ENCODE assay signal across 34 mouse cellular contexts in genomic region chr7:120819386-120819785, GRCm38 (mm10). TPM values are rescaled to one million over a fixed set of nuclear protein-coding genes. Genes with fewer than 3 reads are reported as not detected.
DNase-seq lines count a peak whose midpoint lies in the region; ATAC-seq and TF ChIP-seq lines count a peak whose summit lies in the region.
"Had no signal": no experiment of that assay in that cellular context is flagged by ENCODE, and none has a peak within 500 bp of the region (broad histone marks: within the 10 kb centered on the region; RNA-seq: fewer than 3 reads in every experiment).

No protein-coding gene starts in this region.

- intact Hi-C loops in gastrocnemius, postnatal 14 days (cut with DNase I; ENCODE audit: low total_unique reads) = no loop called here

- TF ChIP-seq POLR2A in liver, adult 2 months (IDR thresholded peaks at IDR 0.05; ENCODE audit: extremely low read depth, insufficient read depth, low read length) = no peak
- TF ChIP-seq POLR2A in kidney, adult 2 months (IDR thresholded peaks at IDR 0.05; ENCODE audit: low read depth, low read length) = no peak

- H3K27me3 ChIP-seq in liver, adult 2 months (ENCODE audit: control insufficient read depth, insufficient read depth, low read length) = no peaks in the 10 kb centered on the region
- H3K27me3 ChIP-seq in liver, embryonic 11.5 days (replicated peaks; ENCODE audit: control insufficient read depth, insufficient read depth, low read length) = no peaks in the 10 kb centered on the region
- no peaks in the 10 kb centered on the region for H3K27me3 ChIP-seq in kidney, adult 2 months (replicated peaks; ENCODE audit: control insufficient read depth, insufficient read depth, low read length)
- H3K27me3 ChIP-seq: embryonic facial prominence, embryonic 13.5 days; forebrain, embryonic 13.5 days; intestine, embryonic 15.5 days had no signal

- no peak overlapping the region for H3K4me3 ChIP-seq in liver, adult 2 months (ENCODE audit: insufficient read depth, low read depth, low read length)
- no peak overlapping the region for H3K4me3 ChIP-seq in liver, embryonic 11.5 days (ENCODE audit: low read depth, low read length)
- H3K4me3 ChIP-seq in kidney, adult 2 months (ENCODE audit: insufficient read depth, low read depth, low read length) = no peak overlapping the region
- H3K4me3 ChIP-seq: embryonic facial prominence, embryonic 10.5 days; embryonic facial prominence, embryonic 13.5 days; erythroblast, embryonic 14.5 days; forebrain, embryonic 13.5 days; hindbrain, embryonic 10.5 days; hindbrain, embryonic 13.5 days; intestine, embryonic 15.5 days had no signal

- H3K36me3 ChIP-seq in liver, adult 2 months (ENCODE audit: control insufficient read depth, insufficient read depth, low read length) = no peaks in the 10 kb centered on the region
- no peaks in the 10 kb centered on the region for H3K36me3 ChIP-seq in liver, embryonic 11.5 days (ENCODE audit: control insufficient read depth, insufficient read depth, low read length)
- no peaks in the 10 kb centered on the region for H3K36me3 ChIP-seq in kidney, adult 2 months (ENCODE audit: control insufficient read depth, insufficient read depth, low read length)
- H3K36me3 ChIP-seq: embryonic facial prominence, embryonic 10.5 days; embryonic facial prominence, embryonic 13.5 days; hindbrain, embryonic 10.5 days; hindbrain, embryonic 13.5 days; intestine, embryonic 15.5 days had no signal

- no peaks in the 10 kb centered on the region for H3K4me1 ChIP-seq in liver, adult 2 months (ENCODE audit: control insufficient read depth, insufficient read depth, low read length)
- no peaks in the 10 kb centered on the region for H3K4me1 ChIP-seq in liver, embryonic 11.5 days (replicated peaks; ENCODE audit: control insufficient read depth, insufficient read depth, low read length)
- H3K4me1 ChIP-seq in kidney, adult 2 months (ENCODE audit: control insufficient read depth, insufficient read depth, low read length) = no peaks in the 10 kb centered on the region
- H3K4me1 ChIP-seq: embryonic facial prominence, embryonic 10.5 days; embryonic facial prominence, embryonic 13.5 days; forebrain, embryonic 13.5 days; hindbrain, embryonic 10.5 days; hindbrain, embryonic 13.5 days; intestine, embryonic 15.5 days had no signal

- peak; percentile 89 for DNase-seq in gastrocnemius, adult 18-20 months (ENCODE audit: low spot score)
- no peak for DNase-seq in gastrocnemius, postnatal 4 days (ENCODE audit: low spot score in 2 of 2)
- DNase-seq in liver, adult 2 months (ENCODE audit: extremely low read depth, low read depth, low spot score) = peak; percentile 10
- no peak for DNase-seq in liver, embryonic 11.5 days (ENCODE audit: low spot score)
- peak; percentile 43 for DNase-seq in gastrocnemius, postnatal 14 days
- DNase-seq in skeletal muscle tissue, adult 2 months (ENCODE audit: low read depth, low spot score) = peak; percentile 95
- DNase-seq in kidney, adult 2 months = no peak
- DNase-seq in MN1 (ENCODE audit: low spot score) = no peak
- DNase-seq: adrenal gland, postnatal 36 days; cerebellum, adult 11 months; cerebellum, adult 2 months; cerebellum, adult 9-11 months; cerebellum, postnatal 25 days; embryo, embryonic 11 days; kidney, adult 11 months; kidney, adult 9 months had no signal

- no peak overlapping the region for H3K27ac ChIP-seq in liver, adult 2 months (replicated peaks; ENCODE audit: insufficient read depth, low read depth, low read length)
- H3K27ac ChIP-seq in liver, embryonic 11.5 days (ENCODE audit: low read depth, low read length) = no peak overlapping the region
- no peak overlapping the region for H3K27ac ChIP-seq in kidney, adult 2 months (ENCODE audit: insufficient read depth, low read depth, low read length)
- H3K27ac ChIP-seq: embryonic facial prominence, embryonic 10.5 days; embryonic facial prominence, embryonic 13.5 days; forebrain, embryonic 13.5 days; hindbrain, embryonic 10.5 days; hindbrain, embryonic 13.5 days; intestine, embryonic 15.5 days had no signal

- no peak for ATAC-seq in liver, embryonic 11.5 days (replicated peaks; ENCODE audit: low FRiP score)
- ATAC-seq: activated CD4-positive, CD25-positive, alpha-beta regulatory T cell, adult 4 months; CD4-positive, CD25-positive, alpha-beta regulatory T cell, adult 4 months; forebrain, embryonic 13.5 days; forebrain, embryonic 16.5 days; hindbrain, embryonic 16.5 days; intestine, embryonic 15.5 days had no signal

- WGBS in liver, adult 2 months = 71% methylated on average over 4 of the region's 4 CpGs
- WGBS in liver, embryonic 11.5 days = 82% methylated on average over 4 of the region's 4 CpGs
- 85% methylated on average over 4 of the region's 4 CpGs for WGBS in kidney, adult 2 months

- no peak for TF ChIP-seq CTCF in liver, adult 2 months (IDR thresholded peaks at IDR 0.05; ENCODE audit: low read depth, low read length)
- no peak for TF ChIP-seq CTCF in kidney, adult 2 months (conservative IDR thresholded peaks at IDR 0.05; ENCODE audit: insufficient read depth, insufficient read length, low read depth, low read length)

- no peaks in the 10 kb centered on the region for H3K79me2 ChIP-seq in liver, adult 2 months (ENCODE audit: control insufficient read depth, insufficient read depth, low read length)

- no peaks in the 10 kb centered on the region for H3K9me3 ChIP-seq in liver, embryonic 11.5 days (ENCODE audit: control insufficient read depth, low read length)
- H3K9me3 ChIP-seq: embryonic facial prominence, embryonic 10.5 days; embryonic facial prominence, embryonic 13.5 days; forebrain, embryonic 13.5 days; hindbrain, embryonic 10.5 days; hindbrain, embryonic 13.5 days; intestine, embryonic 15.5 days had no signal

- H3K9ac ChIP-seq in liver, adult 2 months (ENCODE audit: low read depth, low read length) = no peak overlapping the region
- no peak overlapping the region for H3K9ac ChIP-seq in liver, embryonic 11.5 days (ENCODE audit: low read depth, low read length)
- H3K9ac ChIP-seq: embryonic facial prominence, embryonic 13.5 days; forebrain, embryonic 13.5 days; hindbrain, embryonic 13.5 days; intestine, embryonic 15.5 days had no signal

- H3K4me2 ChIP-seq in liver, embryonic 11.5 days = no peak overlapping the region
- H3K4me2 ChIP-seq: embryonic facial prominence, embryonic 13.5 days; forebrain, embryonic 13.5 days; heart, embryonic 11.5 days; hindbrain, embryonic 13.5 days; intestine, embryonic 15.5 days had no signal

RNA-seq across cellular contexts. Expression of gene Gm5737, which starts 7.2 kb away (rescaled TPM):
- total RNA-seq in gastrocnemius, adult 18-20 months (2021) = under 1 TPM in 1 of 2 experiments, not detected in 1; 0.47 TPM
- under 1 TPM in 1 of 2 experiments, not detected in 1; 0.54 TPM for total RNA-seq in gastrocnemius, postnatal 4 days (2021)
- not detected in 2 replicates for total RNA-seq in liver, adult 2 months (2014; rRNA removed)
- polyA plus RNA-seq in liver, adult 2 months (2012; rRNA removed) = not detected in 2 replicates
- polyA plus RNA-seq in liver, embryonic 11.5 days (2014; fragmentation: Nextera tagmentation; extraction: Ambion mirVana) = not detected in 2 replicates
- total RNA-seq in gastrocnemius, postnatal 14 days (2021) = under 1 TPM; 0.49 to 0.60 TPM
- polyA plus RNA-seq in kidney, adult 2 months (2012; rRNA removed) = not detected in 2 replicates
- total RNA-seq: adrenal gland, postnatal 36 days; heart, postnatal 25 days; MEL had no signal
- polyA plus RNA-seq: activated CD4-positive, CD25-positive, alpha-beta regulatory T cell, adult 4 months; C2C12; CD4-positive, CD25-positive, alpha-beta regulatory T cell, adult 4 months; cortical plate, adult 2 months; embryonic facial prominence, embryonic 10.5 days; embryonic facial prominence, embryonic 13.5 days; erythroblast, embryonic 14.5 days; forebrain, embryonic 13.5 days; forebrain, embryonic 16.5 days; heart, embryonic 11.5 days; heart, embryonic 14.5 days; heart, postnatal 0 days; hindbrain, embryonic 10.5 days; hindbrain, embryonic 13.5 days; intestine, embryonic 15.5 days had no signal

RNA-seq across cellular contexts. Expression of gene Eef2k, which starts 23.2 kb away (rescaled TPM):
- total RNA-seq in gastrocnemius, adult 18-20 months (2021) = 10 to 100 TPM; 59.7 to 60.4 TPM
- 10 to 100 TPM; 77.1 TPM for total RNA-seq in gastrocnemius, postnatal 4 days (2021)
- 6.5 and 8.3 TPM in 2 replicates for total RNA-seq in liver, adult 2 months (2014; rRNA removed)
- 6.4 and 7.4 TPM in 2 replicates for polyA plus RNA-seq in liver, adult 2 months (2012; rRNA removed)
- polyA plus RNA-seq in liver, embryonic 11.5 days (2014; fragmentation: Nextera tagmentation; extraction: Ambion mirVana) = 21.2 and 23.2 TPM in 2 replicates
- 10 to 100 TPM; 50.3 to 61.8 TPM for total RNA-seq in gastrocnemius, postnatal 14 days (2021)
- 5.5 and 6.4 TPM in 2 replicates for polyA plus RNA-seq in kidney, adult 2 months (2012; rRNA removed)

Comparison
In these comparisons a context has a peak if more than half of its experiments do, and no peak if none do; other contexts are left out.
1. DNase-seq: peak in gastrocnemius, adult 18-20 months (single experiment), liver, adult 2 months (single experiment), gastrocnemius, postnatal 14 days (single experiment) and skeletal muscle tissue, adult 2 months (single experiment); none in gastrocnemius, postnatal 4 days (0 of 2), liver, embryonic 11.5 days (single experiment), kidney, adult 2 months (single experiment) and MN1 (single experiment).